ENCODE assay signal across 20 mouse cellular contexts in genomic region chr16:95709175-95709574, GRCm38 (mm10). TPM values are rescaled to one million over a fixed set of nuclear protein-coding genes. Genes with fewer than 3 reads are reported as not detected.
DNase-seq lines count a peak whose midpoint lies in the region; ATAC-seq and TF ChIP-seq lines count a peak whose summit lies in the region.
"Had no signal": no experiment of that assay in that cellular context is flagged by ENCODE, and none has a peak within 500 bp of the region (broad histone marks: within the 10 kb centered on the region; RNA-seq: fewer than 3 reads in every experiment).

No protein-coding gene starts in this region.

- no peaks in the 10 kb centered on the region for H3K9me3 ChIP-seq in lung, postnatal 0 days (ENCODE audit: low read length)
- H3K9me3 ChIP-seq: embryonic facial prominence, embryonic 12.5 days; forebrain, embryonic 12.5 days; limb, embryonic 12.5 days; megakaryocyte, embryonic 14.5 days; midbrain, embryonic 13.5 days; stomach, embryonic 15.5 days had no signal

- 0 out of 2 replicates have a peak, but pooled peaks cover 5% of the 10 kb centered on the region for H3K4me1 ChIP-seq in kidney, adult 2 months (ENCODE audit: control insufficient read depth, insufficient read depth, low read length)
- H3K4me1 ChIP-seq in liver, adult 2 months (ENCODE audit: control insufficient read depth, insufficient read depth, low read length): peaks cover 8% of the 10 kb centered on the region
- peaks cover 28% of the 10 kb centered on the region; the same call in 1 of the 2 replicates for H3K4me1 ChIP-seq in lung, postnatal 0 days (ENCODE audit: insufficient read depth, low read depth, low read length)
- H3K4me1 ChIP-seq: megakaryocyte, embryonic 14.5 days had no signal

- 0 out of 2 replicates have a peak overlapping the region, but pooled peaks have one; percentile 2 for H3K27ac ChIP-seq in kidney, adult 2 months (ENCODE audit: insufficient read depth, low read depth, low read length)
- H3K27ac ChIP-seq in liver, adult 2 months (replicated peaks; ENCODE audit: insufficient read depth, low read depth, low read length): peak overlapping the region; percentile 26; the same call in 1 of the 2 replicates
- H3K27ac ChIP-seq in lung, postnatal 0 days (ENCODE audit: low read length): peak overlapping the region; percentile 94
- H3K27ac ChIP-seq: embryonic facial prominence, embryonic 12.5 days; forebrain, embryonic 12.5 days; hindbrain, postnatal 0 days; midbrain, embryonic 13.5 days had no signal

- DNase-seq in kidney, adult 2 months: peak; percentile 54
- DNase-seq in kidney, adult 11 months: no peak
- DNase-seq in liver, adult 2 months (ENCODE audit: extremely low read depth, low read depth, low spot score): no peak
- DNase-seq in liver: no peak
- DNase-seq in lung, postnatal 0 days (ENCODE audit: low spot score): peak; percentile 72
- DNase-seq in lung, postnatal 25 days (ENCODE audit: low spot score): no peak
- DNase-seq: adrenal gland, adult 2 months; cerebellum, adult 11-12 months; cerebellum, postnatal 10 days; heart, postnatal 14 days; thymus, postnatal 25 days had no signal

- no peaks in the 10 kb centered on the region for H3K27me3 ChIP-seq in kidney, adult 2 months (replicated peaks; ENCODE audit: control insufficient read depth, insufficient read depth, low read length)
- no peaks in the 10 kb centered on the region for H3K27me3 ChIP-seq in liver, adult 2 months (ENCODE audit: control insufficient read depth, insufficient read depth, low read length)
- H3K27me3 ChIP-seq in lung, postnatal 0 days (replicated peaks; ENCODE audit: insufficient read depth, low read length): no peaks in the 10 kb centered on the region
- H3K27me3 ChIP-seq: embryonic facial prominence, embryonic 12.5 days; limb, embryonic 12.5 days; midbrain, embryonic 13.5 days; stomach, embryonic 15.5 days had no signal

- peaks cover 2% of the 10 kb centered on the region; the same call in 1 of the 2 replicates for H3K36me3 ChIP-seq in kidney, adult 2 months (ENCODE audit: control insufficient read depth, insufficient read depth, low read length)
- peaks cover 30% of the 10 kb centered on the region for H3K36me3 ChIP-seq in liver, adult 2 months (ENCODE audit: control insufficient read depth, insufficient read depth, low read length)
- H3K36me3 ChIP-seq in lung, postnatal 0 days (ENCODE audit: insufficient read depth, low read length): peaks cover 49% of the 10 kb centered on the region

- TF ChIP-seq EP300 in lung, postnatal 0 days (IDR thresholded peaks at IDR 0.05): peak; percentile 31; the same call in 1 of the 2 replicates

- peak overlapping the region; percentile 91; the same call in 1 of the 2 replicates for H3K4me2 ChIP-seq in lung, postnatal 0 days (replicated peaks; ENCODE audit: low read depth, low read length)
- H3K4me2 ChIP-seq: embryonic facial prominence, embryonic 12.5 days; forebrain, embryonic 12.5 days; heart, embryonic 11.5 days; midbrain, embryonic 13.5 days had no signal

- no peak for TF ChIP-seq CTCF in kidney, adult 2 months (conservative IDR thresholded peaks at IDR 0.05; ENCODE audit: insufficient read depth, insufficient read length, low read depth, low read length)
- TF ChIP-seq CTCF in liver, adult 2 months (IDR thresholded peaks at IDR 0.05; ENCODE audit: low read depth, low read length): no peak
- TF ChIP-seq CTCF in lung, postnatal 0 days (IDR thresholded peaks at IDR 0.05): no peak

- peaks cover 21% of the 10 kb centered on the region for H3K79me2 ChIP-seq in liver, adult 2 months (ENCODE audit: control insufficient read depth, insufficient read depth, low read length)

- 52% methylated on average over 4 of the region's 4 CpGs for WGBS in kidney, adult 2 months
- WGBS in liver, adult 2 months: 56% methylated on average over 4 of the region's 4 CpGs
- WGBS in lung, postnatal 0 days: 33% methylated on average over 4 of the region's 4 CpGs

- no peak overlapping the region for H3K9ac ChIP-seq in liver, adult 2 months (ENCODE audit: low read depth, low read length)
- H3K9ac ChIP-seq in lung, postnatal 0 days (replicated peaks; ENCODE audit: low read depth): no peak overlapping the region
- H3K9ac ChIP-seq: embryonic facial prominence, embryonic 12.5 days; forebrain, embryonic 12.5 days; limb, embryonic 12.5 days; midbrain, embryonic 13.5 days; stomach, embryonic 15.5 days had no signal

- no peak for ATAC-seq in lung, postnatal 0 days
- ATAC-seq: hindbrain, postnatal 0 days; midbrain, embryonic 13.5 days had no signal

- TF ChIP-seq POLR2A in kidney, adult 2 months (IDR thresholded peaks at IDR 0.05; ENCODE audit: low read depth, low read length): no peak
- TF ChIP-seq POLR2A in liver, adult 2 months (IDR thresholded peaks at IDR 0.05; ENCODE audit: extremely low read depth, insufficient read depth, low read length): no peak

- H3K4me3 ChIP-seq in kidney, adult 2 months (ENCODE audit: insufficient read depth, low read depth, low read length): no peak overlapping the region
- H3K4me3 ChIP-seq in liver, adult 2 months (ENCODE audit: insufficient read depth, low read depth, low read length): no peak overlapping the region
- no peak overlapping the region for H3K4me3 ChIP-seq in lung, postnatal 0 days (ENCODE audit: low read depth, low read length)
- H3K4me3 ChIP-seq: embryonic facial prominence, embryonic 12.5 days; erythroblast, embryonic 14.5 days; forebrain, embryonic 12.5 days; limb, embryonic 12.5 days; megakaryocyte, embryonic 14.5 days; midbrain, embryonic 13.5 days; stomach, embryonic 15.5 days had no signal

RNA-seq across cellular contexts. Expression of gene Ets2, which starts 7.3 kb away (rescaled TPM):
- polyA plus RNA-seq in kidney, adult 2 months (2012; rRNA removed): 33.8 and 38.8 TPM in 2 replicates
- 10.7 and 15.4 TPM in 2 replicates for total RNA-seq in liver, adult 2 months (2014; rRNA removed)
- polyA plus RNA-seq in liver, adult 2 months (2012; rRNA removed): 14.6 TPM in 2 replicates
- 71.2 and 75.5 TPM in 2 replicates for polyA plus RNA-seq in lung, postnatal 0 days (2015; fragmentation: Nextera tagmentation; extraction: Ambion mirVana)

Comparison
In these comparisons a context has a peak if more than half of its experiments do, and no peak if none do; other contexts are left out.
1. DNase-seq: peak in kidney, adult 2 months (single experiment) and lung, postnatal 0 days (single experiment); none in kidney, adult 11 months (single experiment), liver, adult 2 months (single experiment), liver (single experiment) and lung, postnatal 25 days (single experiment).
2. H3K27ac ChIP-seq: peak in every context shown above with its lines; median percentile 94 in lung, postnatal 0 days; 26 in liver, adult 2 months; 2 in kidney, adult 2 months.